Mouse (Mus musculus) ovary, adult 18-20 months (tissue): ENCODE data around the gene Kcnk13.

ENCODE experiments used
- DNase-seq: peaks from one replicate; pipeline ENCODE4 v3.0.0; 2022; ENCODE audit warnings: low spot score, mixed read lengths

Kcnk13 gene

DNA sequence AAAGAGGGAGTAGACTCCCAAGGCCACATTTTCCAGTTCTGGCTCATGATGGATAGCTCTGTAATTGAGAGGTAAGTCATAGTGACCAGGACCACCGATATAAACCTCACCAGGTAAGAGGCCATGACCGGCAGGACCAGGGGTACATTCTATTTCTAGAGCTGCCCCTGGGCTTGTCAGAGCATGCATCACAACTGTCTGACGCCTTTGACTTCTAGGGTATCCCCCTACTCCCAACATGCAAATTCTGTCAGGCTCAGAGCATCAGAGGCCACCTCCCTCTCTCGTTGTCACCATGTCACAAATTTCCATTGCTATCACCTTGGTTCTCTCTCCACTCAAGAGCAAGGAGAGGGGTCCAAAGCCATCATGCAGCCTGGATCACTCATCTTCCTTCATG lies 126.5 kb downstream of the Kcnk13 start:
- DNase-seq: no peak

DNA sequence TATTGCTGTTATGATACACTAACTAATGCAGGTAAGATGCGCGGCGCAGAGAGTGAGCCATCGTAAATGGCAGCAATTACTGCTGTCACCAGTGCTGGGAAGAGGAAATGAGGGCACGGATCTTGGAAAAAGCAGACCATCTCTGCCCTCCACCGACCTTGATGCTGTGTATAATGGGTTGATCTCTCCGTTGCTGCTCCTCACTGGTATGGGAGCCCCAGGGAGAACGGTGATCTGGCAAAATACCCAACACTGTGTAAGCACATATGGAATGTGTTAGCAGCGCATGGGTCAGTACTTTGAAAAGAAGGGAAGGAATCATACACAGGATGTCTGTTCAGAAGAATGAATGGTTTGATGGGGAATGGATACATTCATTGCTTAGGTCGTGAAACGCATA lies 128.7 kb downstream of the Kcnk13 start:
- no peak for DNase-seq

DNA sequence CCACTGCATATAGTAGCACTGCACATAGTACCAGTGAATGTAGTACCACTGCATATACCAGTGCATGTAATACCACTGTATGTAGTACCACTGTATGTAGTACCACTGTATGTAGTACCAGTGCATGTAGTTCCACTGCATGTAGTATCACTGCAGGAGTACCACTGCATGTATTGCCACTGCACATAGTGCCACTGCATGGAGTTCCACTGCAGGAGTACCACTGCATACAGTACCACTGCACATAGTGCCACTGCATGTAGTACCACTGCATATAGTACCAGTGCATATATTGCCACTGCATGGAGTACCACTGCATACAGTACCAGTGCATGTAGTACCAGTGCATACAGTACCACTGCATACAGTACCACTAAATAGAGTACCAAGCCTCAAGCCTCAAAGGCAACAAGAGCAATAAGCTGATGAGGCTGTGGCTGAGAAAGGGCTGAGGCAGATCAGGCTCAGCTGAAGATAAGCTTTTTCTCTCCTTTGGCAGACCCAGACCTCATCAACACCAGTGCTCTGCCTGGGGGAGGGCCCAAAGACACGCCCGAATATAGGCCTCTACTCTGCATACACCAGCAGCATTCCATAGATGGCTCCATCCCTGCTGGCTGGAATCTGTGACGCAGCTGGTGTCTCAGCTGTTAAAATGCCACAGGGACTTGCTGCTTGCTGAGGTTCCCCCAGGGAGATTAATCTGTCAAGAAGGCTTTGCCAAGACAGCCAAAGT lies 135.8 kb downstream of the Kcnk13 start:
- no peak for DNase-seq

DNA sequence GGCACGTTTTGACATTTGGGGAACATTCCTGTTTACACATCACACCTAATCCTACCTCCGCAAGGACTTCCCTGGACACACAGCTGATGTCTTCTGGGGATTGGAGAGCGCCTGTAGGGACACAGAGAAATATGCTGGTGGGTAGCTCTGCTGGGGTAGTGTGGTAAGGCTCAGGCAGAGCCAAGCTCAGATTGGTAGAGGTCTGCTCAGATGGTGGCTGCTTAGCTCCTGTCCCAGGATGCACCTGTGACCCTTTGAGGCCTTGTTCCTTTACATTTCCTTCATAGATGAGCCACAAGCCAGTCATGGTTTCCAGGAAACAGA lies 136.4 kb downstream of the Kcnk13 start:
- no peak for DNase-seq

DNA sequence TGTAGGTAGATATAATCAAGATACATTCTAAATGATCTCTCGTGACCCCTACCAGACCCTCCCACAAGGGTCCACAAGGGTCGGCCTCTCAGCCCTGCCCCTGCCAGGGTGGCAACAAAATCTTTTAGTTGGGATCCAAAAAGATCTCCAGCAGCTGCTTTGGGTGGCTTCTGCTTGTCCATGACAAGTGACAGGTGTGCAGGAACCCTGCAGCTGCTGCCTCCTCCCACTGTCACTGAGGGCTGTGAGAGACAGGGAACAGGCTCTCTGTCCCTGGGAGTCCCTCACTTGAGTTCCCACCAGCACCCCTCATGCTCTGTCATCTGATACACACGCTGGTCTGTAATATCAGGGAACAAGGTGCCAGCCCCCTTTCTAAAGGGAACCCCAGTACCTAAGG lies 137.4 kb downstream of the Kcnk13 start:
- no peak for DNase-seq

DNA sequence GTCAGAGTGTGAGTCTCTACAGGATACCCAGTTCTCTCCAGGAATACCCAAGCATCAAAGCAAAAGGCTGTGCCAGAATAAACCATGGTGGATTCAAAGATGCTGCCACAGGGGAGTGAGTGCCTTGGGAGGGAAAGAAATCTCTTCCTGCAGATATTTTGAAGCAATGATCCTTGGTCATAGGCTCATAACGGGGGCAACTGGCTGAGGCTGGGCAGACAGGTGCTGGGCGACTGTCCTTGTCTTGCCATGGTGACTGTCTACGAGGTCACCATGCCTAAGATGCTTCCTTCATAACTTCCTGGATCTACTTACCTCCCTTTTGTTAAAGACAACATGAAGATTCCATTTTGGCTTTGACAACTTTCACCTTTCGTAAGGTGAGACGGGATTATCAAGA lies 140.2 kb downstream of the Kcnk13 start:
- no peak for DNase-seq

DNA sequence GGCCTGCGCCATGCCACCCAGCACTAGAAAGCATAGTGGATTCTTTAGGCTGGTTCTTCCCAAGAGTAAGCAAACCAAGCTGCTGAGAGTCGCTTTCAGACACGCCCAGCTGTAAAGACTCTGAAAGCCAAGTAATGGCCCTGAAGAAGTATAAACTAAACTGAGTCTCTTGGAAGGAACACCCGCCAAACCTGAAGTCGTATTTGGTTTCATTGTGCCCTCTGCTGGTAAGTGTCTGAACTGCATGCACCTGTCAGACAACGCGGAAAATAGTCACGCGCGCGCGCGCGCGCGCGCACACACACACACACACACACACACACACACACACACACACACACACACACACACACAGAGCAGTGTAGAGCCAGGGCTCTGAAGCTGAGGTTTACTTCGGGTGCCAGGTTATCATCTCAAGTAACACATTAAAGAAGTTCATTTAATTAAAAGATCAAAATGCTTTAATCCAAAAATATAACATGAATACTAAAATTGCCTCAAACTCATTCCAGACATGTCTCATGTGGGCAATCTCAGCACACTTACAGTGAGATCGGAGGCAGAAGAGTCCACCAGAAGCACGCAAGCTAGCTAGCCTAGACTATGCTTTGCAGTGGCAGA lies 142.1 kb downstream of the Kcnk13 start:
- no peak for DNase-seq

DNA sequence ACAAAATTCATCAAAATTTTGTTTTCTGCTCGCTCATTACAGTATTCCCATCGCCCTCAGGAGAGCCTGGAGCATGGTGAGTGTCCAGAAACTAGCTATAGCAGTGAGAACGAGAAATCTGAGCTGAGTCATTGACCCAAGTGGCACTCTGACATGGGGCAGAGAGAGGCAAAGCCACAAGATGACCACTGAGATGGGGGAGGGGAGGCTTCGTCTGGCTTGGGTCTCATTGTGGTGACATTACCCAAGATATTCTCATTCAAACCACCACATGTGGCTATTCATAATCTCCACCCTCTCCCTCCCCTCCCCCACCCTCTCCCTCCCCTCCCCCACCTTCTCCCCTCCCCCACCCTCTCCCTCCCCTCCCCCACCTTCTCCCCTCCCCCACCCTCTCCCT lies 143.1 kb downstream of the Kcnk13 start:
- DNase-seq: no peak

DNA sequence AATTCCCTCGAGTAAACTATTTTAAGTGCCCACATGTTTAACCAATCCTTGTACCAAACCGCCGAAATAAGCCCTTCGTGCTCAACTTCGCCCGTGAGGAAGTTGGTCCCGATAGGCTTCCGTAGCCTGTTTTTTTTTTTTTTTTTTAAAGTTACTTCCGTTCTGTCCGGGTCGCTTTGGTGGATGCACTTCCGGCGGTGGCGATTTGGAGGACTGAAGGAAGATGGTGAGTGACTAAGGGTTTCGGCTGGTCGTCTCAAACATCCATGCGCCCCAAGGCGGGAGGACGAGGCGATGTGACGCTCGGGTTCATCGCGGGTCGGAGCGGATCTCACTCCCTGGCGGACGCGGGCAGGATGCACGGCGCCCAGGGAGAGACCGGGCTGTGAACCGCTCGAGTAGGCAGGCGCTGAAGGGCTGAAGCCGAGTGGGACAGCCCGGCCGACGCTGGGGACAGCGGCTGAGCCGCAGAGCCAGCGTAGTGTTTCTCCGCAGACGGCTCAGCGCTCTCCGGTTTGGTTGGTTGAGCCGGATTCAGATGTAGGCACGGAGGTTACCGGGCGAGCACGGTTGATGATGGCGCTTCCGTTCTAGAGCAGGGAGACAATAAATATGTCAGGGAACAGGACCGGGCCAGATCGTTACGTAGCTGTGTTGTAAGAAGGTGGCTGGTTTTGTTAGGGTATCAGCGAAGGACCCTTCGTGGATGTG lies 145.8 kb downstream of the Kcnk13 start, which contains the start of gene Psmc1:
Psmc1 (plus strand) TSS at position 169 of the 711 bp plus-strand sequence.
- peak; percentile 61 for DNase-seq
